Mouse (Mus musculus) urinary bladder, postnatal 36 days (tissue): ENCODE measurements around the gene Cfap57.
"Not testable (repeated sequence)": the region's sequence is repeated elsewhere in the genome, so short reads cannot be mapped to it uniquely, and the experiment has no call there.

Experiments
- DNase-seq, 2 experiments: peaks; one replicate each; pipeline ENCODE4 v3.0.0; 2022; ENCODE audit warnings: low spot score in 2 of 2, mixed read lengths in 1 of 2

The Cfap57 gene

GRCm38 (mm10) chr4:118518208-118518607 lies 102.4 kb downstream of the Cfap57 start:
- peak in 1 of 2 experiments; percentile 21 for DNase-seq

- no peak for DNase-seq
Measured at GRCm38 (mm10) chr4:118517497-118518146, 103.0 kb downstream of the Cfap57 start.

GRCm38 (mm10) chr4:118516699-118517496 lies 103.7 kb downstream of the Cfap57 start:
- no peak for DNase-seq

- DNase-seq: peak; percentile 13 to 45
Measured at GRCm38 (mm10) chr4:118509050-118509449, 111.5 kb downstream of the Cfap57 start.

DNA sequence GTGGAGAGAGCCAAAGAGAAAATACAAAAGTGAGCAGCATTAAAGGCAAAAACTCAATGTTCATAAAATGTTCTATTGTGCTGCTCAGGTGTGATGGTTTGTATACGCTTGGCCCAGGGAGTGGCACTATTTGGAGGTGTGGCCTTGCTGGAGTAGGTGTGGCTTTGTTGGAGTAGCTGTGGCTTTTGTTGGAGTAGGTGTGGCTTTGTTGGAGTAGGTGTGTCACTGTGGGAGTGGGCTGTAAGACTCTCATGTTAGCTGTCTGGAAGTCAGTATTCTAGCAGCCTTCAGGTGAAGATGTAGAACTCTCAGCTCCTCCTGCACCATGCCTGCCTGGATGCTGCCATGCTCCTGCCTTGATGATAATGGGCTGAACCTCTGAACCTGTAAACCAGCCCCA lies 113.4 kb downstream of the Cfap57 start:
- not testable (repeated sequence) for DNase-seq

GRCm38 (mm10) chr4:118505551-118505950 lies 115.0 kb downstream of the Cfap57 start:
- DNase-seq: no peak
